Mouse (Mus musculus) gonadal fat pad, adult 2 months (tissue): Measurements from ENCODE around the gene Vhl. TPM values are rescaled to one million over a fixed set of nuclear protein-coding genes. Genes with fewer than 3 reads are reported as not detected.

Experiments used
- DNase-seq: peaks from one replicate; pipeline ENCODE4 v3.0.0-alpha.2; 2012; ENCODE audit warnings: low read depth
- polyA plus RNA-seq: library from polyadenylated mRNA; depleted of rRNA; stranded (reverse); fragments of >200 nt; gene quantifications from 2 replicates; pipeline ENCODE4 v1.2.3, GENCODE M21; 2012; rRNA removed

Gene Vhl
- polyA plus RNA-seq: 25.7 and 41.1 TPM in 2 replicates

DNA sequence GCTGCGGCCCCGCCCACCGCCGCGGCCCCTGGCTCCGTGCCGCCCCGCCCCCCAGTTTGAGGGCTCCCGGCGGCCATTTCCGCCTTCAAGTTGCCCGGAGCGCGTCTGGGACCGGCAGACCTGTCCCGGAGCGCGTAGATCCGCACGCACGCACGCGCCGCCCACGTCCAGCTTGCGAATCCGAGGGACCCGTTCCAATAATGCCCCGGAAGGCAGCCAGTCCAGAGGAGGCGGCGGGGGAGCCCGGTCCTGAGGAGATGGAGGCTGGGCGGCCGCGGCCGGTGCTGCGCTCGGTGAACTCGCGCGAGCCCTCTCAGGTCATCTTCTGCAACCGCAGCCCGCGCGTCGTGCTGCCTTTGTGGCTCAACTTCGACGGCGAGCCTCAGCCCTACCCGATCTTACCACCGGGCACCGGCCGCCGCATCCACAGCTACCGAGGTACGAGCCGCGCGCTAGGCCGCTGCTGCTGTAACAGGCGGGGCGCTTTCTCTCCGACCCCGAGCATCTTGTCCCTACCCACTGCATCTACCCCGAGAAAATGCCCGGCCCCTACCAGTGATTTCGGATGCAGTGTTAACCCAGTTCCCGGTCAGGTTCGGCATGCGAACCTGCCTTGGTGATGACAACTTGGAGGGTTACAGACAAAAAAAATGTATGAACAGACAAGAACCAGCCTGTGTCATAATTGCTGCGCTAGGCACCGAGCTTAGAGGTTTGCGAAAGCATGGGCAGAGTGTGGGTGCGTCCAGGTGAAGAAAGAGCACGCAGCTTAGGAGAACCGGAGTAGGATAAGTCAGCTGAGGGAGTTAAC, at the start of gene Vhl:
TSS of gene Vhl (plus strand) at position 19 of the 811 bp plus-strand sequence.
- DNase-seq: no peak

GRCm38 (mm10) chr6:113576044-113576443, 47.7 kb upstream of the Vhl start:
- no peak for DNase-seq

DNA sequence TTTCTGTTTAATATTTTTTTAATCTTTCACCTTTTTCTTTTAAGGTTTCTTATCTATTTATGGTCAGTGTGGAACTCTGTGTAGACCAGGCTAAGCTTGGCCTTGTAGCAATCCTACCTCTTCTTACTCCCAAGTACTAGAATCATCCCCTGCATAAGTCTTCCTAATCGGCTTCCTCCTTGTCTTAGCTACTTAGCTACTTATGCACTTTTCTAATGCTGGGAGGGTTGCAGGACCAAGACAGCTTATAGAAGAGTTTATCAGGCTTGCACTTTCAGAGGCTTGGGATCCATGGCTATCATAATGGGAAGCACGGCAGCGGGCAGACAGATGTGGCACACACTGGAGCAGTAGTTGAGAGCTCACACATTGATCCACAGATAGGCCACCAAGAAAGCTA, 44.5 kb upstream of the Vhl start:
- DNase-seq: no peak

- DNase-seq: no peak
Measured at GRCm38 (mm10) chr6:113583023-113583422, 40.7 kb upstream of the Vhl start.

DNA sequence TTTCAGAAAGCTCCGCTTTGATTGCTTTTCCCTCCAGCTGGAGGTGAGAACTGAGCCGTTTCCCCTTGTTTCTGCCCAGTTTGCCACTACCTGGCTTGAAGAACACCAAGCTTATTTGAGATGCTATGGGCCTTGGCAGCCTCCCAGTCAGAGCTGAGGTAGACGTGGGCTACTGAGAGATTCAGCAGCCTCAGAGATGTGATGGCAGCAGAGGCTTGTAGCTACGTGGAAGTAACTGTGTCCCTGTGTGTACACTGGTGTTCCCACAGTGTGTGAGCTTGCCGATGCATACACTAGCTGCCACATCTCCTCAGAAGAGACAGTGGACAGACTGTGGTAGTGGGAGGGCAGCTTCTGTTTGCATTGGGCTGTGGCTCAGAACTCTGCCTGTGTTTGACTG, 38.7 kb upstream of the Vhl start:
- no peak for DNase-seq

- DNase-seq: no peak
Measured at GRCm38 (mm10) chr6:113586466-113587183, 37.1 kb upstream of the Vhl start.

DNA sequence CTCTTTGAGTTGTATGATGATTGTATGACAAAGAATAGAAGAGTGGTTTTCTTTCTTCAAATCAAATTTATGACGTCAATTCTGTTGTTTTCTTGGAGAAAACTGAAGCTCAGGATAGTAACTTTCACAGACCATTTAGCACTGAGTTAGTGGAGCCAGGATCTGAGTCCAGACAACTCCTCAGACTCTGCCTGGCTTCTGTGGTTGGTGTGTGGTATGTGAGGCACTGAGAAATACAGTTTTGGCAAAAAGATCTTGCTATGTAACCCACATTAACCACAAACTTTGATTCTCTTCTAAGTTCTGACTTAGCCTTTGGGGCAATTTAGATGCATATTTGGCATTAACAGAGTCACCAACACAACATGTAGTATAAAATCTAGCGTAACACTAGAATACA, 31.1 kb upstream of the Vhl start:
- DNase-seq: no peak

DNA sequence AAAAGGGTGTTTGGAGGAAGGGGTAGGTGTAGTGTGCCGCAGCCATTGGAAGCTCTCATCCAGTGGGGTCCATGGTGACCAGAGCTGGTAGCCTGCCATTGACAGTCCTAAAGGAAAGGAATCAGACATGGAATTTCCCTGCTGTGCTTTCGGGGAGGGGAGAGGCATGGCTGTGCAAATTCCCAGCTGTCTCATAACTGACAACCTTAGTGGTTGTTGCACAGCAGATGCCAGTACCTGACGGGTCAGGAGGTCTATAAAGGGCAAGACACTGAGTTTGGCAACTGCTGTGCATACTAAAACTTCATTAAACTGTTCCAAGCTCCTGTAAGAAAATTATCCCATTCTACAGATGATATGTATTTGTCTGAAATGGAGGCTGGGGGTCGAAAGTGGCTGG, 25.8 kb upstream of the Vhl start:
- DNase-seq: no peak

DNA sequence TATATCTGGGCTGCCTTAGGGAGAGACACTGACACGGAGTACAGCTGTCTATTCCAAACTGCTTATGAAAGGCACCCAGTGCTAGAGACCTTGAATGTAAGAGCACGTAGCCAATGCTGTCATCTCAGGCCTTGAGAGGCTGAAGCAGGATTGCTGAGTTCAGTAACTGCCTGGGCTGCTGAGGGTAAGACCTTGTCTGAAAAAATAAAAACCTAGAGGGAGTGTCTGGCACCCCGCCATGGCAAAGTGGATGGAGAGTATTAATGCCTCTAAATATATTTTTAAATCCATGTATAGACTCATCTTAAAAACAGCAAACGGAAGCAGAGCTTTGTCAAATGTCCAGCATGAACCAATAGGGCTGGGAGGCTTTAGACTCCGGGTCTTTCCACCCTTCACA, 23.9 kb upstream of the Vhl start:
- DNase-seq: no peak

GRCm38 (mm10) chr6:113600543-113601139, 23.1 kb upstream of the Vhl start, which contains the start of gene Fancd2os:
Gene Fancd2os, minus strand, starts transcription at chr6:113600715.
- no peak for DNase-seq

DNA sequence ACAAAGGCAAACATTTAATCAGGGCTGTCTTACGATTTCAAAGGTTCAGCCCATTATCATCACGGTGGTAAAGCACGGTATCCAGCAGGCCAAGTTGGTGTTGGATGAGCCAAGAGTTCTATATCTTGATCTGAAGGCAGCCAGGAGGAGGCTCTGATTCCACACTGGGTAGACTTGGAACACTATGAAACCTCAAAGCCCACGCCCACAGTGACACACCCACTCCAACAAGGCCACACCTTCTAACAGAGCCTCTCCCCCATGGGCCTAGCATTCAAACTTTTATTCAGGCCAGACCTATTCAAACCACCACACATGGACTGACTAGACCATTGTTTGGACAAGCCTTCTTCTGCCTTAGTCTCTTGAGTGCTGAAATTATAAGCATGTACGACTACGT, 20.9 kb upstream of the Vhl start:
- no peak for DNase-seq

DNA sequence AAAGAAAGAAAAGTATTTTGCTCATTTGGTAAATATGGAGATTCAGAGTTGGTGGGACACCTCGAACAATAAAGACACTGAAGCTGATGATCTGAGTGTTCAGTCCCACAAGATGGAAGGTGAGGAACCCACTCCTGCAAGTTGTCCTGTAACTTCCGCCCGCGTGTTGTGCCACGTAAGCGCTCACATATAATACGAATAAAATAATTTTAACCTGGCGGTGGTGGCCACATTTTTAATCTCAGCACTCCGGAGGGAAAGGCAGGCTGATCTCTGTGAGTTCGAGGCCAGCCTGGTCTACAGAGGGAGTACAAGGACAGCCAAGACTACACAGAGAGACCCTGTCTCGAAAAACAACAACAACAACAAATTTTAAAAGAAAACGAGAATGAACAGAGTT, 19.8 kb upstream of the Vhl start:
- no peak for DNase-seq

DNA sequence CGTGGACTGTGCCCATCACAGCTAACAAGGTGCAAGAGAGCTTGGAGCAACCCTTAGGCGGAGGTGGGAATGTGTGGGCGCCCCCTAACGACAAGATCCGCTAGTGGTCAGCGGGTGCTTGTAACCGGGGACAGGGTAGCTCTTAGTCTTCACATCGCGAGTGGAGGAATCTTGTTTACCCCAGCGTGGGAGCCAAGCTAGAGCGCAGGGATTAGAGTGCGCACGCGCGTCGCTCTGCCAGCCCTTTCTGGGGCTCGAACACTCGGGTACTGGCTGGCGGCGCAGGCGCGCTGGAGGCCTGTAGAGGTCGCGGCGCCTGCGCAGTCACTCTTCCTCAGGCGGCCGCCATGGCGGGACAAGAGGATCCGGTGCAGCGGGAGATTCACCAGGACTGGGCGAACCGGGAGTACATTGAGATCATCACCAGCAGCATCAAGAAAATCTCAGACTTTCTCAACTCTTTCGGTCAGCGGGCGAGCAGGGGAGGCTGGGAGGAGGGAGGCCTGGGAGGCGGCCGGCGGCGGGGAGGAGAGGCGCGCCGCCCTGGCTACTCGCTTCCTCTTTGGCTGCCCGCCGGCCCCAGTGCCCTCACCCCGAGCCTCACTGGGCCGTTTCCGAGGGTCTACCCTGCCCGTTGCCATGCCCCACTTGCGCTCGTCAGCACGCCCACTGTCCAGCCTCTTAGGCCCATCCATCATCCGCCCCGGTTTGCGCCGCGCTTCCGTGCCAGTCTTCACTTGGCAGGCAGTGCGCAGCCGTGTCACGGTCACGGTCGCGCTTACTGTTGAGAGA, 19.1 kb upstream of the Vhl start, which contains the start of gene Brk1:
TSS of gene Brk1 (plus strand) at position 341 of the 792 bp plus-strand sequence.
- no peak for DNase-seq

DNA sequence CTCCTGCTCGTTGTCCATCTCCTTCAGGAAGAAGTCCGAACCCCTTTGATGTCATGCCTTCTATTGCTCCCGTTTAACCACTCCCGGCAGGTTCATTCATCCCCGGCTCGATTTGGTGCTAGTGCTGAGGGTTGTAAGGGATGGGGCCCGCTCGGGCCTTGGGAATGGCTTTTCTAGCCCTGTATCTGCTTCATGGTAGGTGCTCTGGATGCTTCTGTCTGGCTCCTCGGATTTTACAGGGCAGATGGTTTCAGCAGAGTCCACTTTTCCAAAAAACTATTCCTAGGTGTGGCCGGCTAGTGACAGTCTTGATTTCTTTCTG, 18.6 kb upstream of the Vhl start:
- DNase-seq: no peak

DNA sequence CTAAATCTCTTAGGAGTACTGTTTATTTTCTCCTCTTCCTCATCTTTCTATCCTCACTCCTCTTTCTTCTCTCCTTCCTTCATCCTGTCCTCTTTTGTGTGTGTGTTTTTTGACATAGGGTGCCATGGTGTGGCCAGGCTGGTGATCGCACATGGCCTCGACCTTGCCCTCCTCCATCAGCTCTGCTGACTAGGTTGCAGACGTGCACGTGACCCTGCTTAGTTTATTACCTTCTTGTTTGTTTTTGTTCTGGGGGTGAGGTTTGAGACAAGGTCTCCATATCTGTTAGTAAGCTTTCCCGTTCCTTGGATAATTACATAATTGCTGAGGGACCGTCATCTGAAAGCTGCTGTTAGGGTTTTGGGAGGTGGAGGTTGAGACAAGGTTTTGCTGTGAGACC, 14.9 kb upstream of the Vhl start:
- no peak for DNase-seq

GRCm38 (mm10) chr6:113609293-113609692, 14.5 kb upstream of the Vhl start:
- DNase-seq: no peak

DNA sequence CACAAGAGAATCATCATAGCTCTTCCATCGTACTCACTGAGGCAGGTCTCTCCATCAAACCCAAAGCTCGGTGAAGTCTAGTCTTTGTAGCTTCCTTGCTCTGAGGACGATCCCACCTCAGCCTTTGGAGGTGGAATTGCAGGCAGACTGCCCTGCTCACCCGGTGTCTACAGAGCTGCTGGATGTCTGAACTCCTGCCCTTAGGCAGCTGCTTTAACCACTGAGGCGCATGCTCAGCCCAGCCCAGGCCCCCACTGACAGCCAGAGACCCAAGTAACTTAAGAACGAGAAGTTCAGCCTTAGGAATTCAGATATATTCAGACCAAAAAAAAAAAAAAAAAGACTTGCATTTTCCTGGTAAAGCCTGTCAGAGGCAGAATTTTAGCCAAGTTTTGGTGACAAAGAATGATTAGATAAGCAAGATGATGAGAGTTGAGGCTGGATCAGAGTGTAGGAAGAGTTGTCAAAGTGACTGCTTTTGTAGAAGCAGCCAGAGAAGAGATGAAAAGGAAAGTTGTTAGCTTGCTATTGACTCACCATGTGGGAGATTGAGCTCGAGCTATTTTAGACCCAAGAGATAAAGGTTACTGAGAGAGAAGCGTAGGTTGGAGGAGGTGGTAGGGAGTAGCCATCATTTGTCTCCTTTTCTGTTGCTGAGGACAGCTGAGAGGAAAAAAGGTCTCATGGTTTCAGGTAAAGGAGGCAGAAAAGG, 11.3 kb upstream of the Vhl start:
- DNase-seq: no peak

- DNase-seq: no peak
Measured at GRCm38 (mm10) chr6:113614152-113614551, 9.6 kb upstream of the Vhl start.

- DNase-seq: no peak
Measured at GRCm38 (mm10) chr6:113614997-113615396, 8.8 kb upstream of the Vhl start.

- no peak for DNase-seq
Measured at GRCm38 (mm10) chr6:113615489-113615888, 8.3 kb upstream of the Vhl start.

- no peak for DNase-seq
Measured at GRCm38 (mm10) chr6:113623386-113623785, 373 bp upstream of the Vhl start.
